Mouse (Mus musculus) cerebellum, adult 18-20 months (tissue): ENCODE data around the gene Agap1.

Experiments
- DNase-seq, 2 experiments: peaks; one replicate each; pipeline ENCODE4 v3.0.0; 2021

The Agap1 gene

DNA sequence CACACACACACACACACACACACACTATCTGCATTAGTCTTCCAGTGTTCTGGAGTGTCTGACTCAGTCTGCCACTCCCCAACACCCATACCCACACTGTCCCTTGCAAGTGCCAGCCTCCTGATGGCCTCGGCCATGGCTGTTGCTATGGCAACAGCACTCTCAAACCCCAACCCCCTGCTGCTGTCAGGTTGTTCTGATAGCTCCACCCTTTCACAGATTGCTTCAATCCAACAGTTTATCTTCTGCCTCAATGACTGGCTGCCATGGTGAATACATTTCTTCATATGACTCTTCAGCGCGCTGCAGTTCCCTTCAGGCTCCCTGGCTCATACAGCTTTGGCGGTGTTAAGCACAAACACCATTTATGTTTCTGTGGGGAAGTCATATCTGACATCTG is 315.0 kb downstream of the Agap1 start:
- no peak for DNase-seq

DNA sequence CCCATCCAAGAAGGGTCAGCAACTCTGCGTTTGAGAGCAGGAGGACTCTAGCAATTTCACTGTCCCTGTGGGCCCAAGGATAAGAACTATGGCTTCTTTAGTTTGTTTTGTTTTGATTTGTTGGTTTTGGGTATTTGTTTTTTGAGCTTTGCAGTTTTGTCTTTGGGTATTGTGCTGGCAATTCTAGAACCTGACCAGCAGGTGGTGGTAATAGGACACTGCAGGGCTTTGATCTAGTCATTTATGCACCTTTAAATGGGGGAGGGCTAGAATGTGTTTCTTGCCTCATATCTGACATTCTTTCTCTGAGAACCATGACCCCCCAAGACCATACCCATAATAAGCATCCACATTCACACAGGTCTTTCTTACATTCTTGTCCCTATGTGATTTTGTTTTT is 315.7 kb downstream of the Agap1 start:
- no peak for DNase-seq

DNA sequence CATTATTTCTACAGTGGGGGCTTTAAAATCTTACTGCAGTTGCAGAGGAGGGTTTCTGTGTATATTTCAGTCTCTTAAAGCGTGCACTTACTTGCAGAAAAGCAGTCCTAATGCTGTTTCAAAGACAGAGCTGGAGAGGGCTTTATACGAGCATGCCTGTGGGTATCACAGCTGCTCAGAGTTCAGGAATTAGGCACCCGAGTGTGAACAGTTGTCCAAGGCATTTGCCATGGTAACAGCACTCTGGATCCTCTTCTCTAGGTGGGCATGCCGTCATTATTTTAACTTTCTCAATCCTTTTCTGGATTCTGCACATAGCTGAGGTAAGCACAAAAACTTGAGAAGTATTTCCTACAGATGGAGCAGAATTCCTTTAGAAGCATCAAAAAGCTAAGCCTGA is 321.1 kb downstream of the Agap1 start:
- no peak for DNase-seq

DNA sequence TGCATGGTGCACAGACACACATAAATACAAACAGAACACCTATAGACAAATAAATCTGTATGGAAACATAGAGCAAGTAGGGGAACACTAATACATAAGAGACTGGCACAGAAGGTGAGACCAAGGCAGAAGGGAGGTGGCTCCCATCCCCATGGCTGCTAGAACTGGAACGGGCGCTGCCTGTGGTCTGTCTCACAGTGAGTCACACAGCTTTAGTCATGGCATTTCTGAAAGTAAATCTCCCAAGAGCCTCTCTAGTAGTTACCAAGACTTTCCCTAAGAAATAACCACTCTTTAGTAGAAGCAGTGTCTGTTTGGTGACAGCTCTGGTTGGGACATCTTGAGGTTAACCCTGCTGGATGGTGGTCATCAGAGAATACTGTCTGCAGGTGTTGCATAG is 326.1 kb downstream of the Agap1 start:
- DNase-seq = no peak

DNA sequence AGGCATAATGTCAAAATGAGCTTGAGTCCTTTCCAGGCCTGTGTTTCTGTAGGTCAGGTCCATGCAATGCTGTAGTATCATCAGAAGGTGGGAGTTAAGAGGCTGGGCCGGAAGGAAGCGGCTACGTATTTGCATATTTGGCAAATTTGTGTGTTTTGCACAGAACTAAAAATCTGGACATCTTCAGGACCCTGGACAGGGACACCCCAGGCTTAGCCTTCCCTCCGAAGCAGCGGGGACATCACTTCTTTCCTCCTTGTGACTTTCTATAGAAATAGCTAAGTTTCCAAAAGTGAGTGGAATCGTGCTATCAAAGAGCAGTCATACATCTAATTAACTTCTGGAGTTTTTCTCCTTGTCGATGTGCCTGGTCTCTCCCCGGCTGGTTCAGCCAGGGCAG is 327.3 kb downstream of the Agap1 start:
- DNase-seq = no peak

DNA sequence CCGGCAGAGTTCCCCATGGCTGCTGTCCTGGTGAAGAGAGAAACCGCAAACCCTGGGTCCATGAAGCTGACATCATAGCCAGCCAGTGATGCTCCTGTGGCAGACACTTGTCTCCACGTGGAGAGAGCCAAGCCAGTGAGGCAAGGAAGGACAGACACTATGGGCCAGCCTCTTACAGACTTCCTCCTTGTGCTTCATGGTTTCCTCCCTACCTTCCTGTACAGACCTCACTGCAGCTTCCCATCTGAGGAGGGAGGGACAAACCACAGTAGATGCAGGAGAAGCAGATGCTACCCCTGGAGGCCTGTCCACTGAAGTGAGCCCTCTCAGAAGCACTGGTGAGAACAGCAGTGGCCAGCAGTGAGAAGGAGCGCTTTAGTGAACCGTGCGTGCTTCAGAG is 332.2 kb downstream of the Agap1 start:
- no peak for DNase-seq

DNA sequence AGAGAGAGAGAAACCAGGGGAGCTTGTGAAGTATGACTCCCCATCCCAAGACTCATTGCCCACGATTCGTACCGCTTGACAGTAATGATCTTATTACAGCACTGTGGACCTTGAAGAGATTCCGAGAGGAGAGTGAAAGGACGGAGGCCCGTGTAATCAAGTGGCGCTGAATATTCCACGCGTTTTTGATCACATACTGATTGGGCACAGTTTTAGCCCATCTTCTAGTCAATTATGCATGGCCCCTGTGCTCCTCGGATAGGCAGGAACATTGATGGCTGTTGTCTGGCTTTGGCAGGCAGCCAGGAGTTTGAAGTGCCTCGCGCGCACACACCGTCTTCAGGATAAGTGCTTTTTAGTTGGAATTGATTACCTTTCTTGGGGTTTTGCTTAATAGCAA is 344.1 kb downstream of the Agap1 start:
- DNase-seq = no peak

DNA sequence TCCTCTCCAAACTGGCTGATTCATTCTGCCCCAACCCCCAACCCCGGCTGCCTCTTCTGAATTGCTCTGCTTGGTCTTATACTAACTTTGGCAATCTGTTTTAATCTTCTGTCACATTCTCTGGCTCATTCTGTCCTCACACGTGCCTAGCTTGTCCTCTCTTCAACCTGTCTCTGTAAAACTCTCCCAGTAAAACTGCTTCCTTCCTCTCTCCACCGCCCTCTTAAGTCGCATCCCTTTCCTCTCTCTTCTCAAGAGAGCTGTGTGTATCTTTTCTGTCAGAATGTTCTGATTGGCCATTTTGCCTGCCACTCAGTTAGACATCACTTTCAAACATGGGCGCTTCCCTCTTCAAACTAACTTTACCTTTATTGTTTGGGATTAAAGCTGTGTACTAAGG is 346.9 kb downstream of the Agap1 start:
- no peak for DNase-seq

DNA sequence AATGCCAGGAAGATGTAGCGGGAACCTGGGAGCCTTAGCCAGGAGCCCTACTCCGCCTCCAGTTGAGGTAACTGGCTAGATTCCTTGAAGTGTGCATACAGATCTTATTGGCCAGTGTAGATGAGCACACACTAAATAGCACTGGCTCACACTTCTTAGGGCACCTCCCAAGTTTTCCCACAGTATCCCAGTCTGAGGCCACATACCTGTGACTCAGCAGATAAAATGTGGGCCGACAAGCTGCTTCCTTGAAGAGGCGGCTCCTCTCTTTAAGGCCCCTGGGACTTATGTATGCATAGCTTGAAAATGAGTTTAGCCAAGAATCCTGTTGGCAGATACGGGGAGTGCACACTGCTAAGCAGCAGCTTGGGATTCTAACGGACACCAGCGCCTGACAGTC is 350.4 kb downstream of the Agap1 start:
- no peak for DNase-seq

DNA sequence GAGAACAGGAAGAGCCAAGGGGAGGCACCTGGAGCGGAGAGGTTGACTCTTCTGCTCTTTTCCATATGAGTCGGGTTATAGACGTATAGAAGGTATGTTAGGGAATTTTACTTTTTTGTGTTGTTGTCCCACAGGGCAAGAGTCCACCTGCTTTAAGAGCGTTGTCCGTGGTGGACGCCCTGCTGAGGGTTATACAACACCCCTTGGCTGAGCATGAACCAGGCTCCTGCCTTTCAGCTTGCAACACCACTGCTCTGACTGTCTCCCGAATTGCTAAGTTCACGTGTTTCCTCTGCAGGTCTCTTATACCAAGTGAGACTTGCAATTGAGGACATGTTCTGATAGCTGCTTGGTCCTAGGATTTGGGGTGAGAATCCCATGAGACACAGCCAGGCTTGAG is 358.2 kb downstream of the Agap1 start:
- peak; percentile 24 to 40 for DNase-seq

DNA sequence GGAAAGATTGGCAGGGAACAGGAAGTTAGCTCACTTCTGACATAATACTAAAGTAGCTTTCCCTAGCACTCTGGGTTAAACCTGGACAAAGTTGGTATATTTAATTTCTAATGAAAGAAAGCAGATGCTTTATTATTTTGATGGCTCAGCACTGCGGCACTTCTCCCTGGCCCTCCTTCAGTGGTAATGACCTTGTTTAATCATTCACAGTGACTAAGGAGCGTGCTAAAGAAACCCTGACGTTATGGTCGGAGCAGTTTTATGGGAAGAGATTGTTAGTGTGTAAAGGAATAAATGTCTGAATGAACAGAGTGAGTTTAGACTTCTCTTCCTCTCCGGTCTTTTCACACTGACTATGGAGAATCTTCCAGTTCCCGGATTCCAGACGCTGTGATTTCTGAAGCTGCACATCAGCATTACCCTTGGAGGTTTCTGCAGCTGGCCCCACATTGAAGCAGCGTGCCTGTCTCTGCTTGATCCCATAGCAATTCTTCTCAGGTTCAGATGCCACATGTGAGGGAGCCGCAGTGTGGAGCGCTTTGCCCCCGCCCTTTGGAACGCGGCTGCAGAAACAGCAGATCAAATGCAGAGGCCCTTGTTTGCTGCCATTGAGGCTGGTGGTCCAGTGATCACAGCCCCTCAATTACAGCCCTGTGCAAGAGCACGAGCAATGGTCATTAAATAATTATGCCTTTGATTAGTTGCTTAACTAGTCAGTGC is 362.0 kb downstream of the Agap1 start:
- DNase-seq = no peak

DNA sequence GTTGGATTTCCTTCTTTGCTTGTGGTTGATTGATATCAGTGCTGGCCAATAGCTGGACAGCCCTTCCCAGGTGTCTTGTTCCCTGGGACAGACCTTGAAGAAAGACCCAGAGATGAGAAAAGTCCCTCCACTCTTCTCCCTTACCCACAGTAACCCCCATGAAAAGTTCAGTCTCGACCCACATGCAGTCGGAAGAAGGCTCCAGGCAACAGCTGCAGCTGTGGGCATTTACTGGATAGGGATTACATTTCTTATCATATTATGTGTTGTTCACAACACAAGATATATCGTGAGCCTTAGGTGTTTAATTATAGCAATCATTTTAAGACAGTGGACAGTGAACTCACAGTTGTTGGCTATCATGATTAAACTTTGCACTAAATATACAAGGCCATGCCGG is 367.2 kb downstream of the Agap1 start:
- no peak for DNase-seq

DNA sequence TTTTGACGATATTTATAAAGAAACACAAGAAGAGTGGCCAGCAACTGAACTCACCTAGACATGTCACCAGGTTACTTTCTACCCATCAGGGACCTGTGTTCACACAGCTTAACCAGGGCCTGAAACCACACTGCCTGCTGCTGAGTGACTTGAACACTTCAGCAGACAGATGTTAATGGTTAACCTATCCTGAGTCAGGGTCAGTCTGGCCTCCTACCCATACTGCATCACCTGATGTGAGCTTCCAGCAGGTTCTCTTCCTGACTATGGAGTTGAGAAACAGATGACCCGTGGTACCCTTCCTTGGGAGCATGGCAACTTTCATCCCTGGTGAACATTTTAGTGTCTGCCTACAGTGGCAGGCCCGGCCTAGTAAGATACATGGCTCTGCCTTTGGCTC is 367.8 kb downstream of the Agap1 start:
- no peak for DNase-seq

DNA sequence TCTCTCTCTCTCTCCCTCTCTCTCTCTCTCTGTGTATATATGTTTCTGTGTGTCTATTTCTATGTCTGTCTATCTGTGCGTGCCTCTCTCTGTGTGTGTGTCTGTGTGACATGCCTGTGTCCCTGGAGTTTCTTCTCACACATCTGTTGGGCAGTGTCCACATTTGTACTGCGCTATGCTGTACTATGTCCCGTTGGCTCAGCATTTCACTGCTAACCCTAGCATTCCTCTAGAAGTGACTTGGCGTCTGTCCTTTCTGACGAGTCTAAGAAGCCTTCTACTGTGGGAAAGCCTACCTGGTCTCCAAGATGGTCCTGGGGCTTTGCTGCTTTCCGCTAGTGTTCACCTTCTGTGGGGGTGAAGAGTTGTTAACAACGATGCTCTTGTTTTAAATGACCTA is 368.4 kb downstream of the Agap1 start:
- no peak for DNase-seq

DNA sequence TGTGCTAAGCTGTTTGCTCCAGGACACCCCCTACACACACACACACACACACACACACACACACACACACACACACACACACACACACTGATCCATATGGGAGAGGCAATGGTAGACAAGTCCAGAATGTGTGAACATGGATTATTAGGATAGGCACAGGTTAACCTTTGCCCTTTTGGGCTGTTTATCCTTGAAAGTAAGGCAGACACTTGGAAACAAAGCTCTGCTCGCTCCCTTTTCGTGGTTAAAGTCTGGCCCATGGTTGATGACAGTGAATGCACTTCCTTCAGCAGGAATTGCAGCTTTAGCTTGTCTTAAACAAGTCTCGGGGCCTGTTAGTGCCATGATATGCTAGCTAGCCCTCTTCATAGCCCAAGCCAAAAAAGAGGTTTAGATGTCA is 372.4 kb downstream of the Agap1 start:
- DNase-seq = no peak

DNA sequence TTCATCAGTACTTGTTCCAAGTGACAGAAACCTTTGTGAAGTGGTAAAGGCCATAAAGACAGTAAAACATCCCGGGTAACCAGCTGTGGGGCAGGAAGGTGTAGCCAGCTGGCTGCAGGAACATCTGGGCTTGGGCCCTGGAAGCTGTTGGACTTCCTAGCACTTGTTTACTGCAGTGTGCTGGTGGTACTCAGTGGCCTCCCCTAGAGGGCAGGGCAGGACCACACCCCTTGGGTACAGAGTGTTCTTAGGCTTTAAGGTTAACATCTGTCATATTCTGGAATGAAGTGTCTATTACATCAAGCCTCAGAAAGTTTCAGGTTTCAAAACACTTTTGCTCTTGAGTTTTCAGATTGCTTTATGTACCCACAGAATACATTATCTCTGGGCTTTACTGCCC is 376.5 kb downstream of the Agap1 start:
- DNase-seq = no peak

DNA sequence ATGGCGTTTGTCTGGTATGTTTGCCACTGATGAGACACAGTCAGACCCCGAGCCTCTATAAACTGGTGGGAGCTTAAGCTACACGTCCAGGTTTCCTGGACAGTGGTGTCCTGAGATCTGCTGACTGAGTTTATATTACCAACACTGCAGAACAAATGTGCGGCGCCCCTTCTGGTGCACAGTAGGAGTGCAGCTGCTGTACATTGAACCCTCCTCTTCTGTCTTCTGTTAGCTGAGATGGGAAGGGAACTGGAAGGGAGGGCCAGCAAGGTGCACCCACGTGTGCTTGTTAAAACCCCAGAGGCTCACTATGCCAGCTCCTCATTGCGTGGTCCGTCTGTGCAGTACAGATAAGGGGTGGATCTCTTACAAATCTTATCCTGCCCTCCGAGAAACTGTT is 389.5 kb downstream of the Agap1 start:
- DNase-seq = no peak

DNA sequence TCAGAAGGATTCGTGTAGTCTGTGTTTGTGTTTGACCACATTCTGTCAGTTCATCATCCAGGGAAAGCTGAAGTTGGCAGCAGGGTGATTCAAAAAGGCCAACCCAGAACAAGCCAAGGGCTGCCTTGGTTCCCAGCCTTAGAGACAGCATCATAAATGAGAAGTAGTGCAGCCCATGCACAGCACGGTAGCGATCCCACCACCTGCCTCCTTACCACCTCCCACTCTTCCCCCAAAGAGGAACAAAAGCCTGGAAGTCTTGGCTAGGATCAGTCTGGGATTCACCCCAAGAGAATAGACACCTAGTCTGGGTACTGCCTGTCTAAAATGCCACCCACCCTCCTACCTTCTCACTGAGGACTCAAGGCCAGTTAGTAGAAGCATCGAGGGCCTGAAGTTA is 390.9 kb downstream of the Agap1 start:
- no peak for DNase-seq

DNA sequence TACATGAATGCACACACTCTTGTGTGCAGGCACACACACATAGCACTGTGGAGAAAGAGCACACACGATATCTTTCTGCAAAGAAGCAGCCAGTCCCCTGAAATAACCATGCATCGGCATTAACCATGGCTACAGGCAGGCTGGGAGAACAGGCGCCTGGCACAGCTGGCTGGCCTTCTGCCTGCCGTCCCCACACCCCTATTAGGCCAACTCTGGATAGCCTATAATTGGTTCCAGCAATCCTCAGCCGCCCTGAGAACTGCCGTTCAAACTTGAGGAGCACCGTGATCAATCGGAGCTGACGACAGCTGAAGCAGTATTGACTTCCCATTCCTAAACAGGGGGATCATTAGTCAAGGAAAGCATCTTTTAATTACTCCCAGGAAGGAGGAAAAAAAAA is 391.5 kb downstream of the Agap1 start:
- no peak for DNase-seq

DNA sequence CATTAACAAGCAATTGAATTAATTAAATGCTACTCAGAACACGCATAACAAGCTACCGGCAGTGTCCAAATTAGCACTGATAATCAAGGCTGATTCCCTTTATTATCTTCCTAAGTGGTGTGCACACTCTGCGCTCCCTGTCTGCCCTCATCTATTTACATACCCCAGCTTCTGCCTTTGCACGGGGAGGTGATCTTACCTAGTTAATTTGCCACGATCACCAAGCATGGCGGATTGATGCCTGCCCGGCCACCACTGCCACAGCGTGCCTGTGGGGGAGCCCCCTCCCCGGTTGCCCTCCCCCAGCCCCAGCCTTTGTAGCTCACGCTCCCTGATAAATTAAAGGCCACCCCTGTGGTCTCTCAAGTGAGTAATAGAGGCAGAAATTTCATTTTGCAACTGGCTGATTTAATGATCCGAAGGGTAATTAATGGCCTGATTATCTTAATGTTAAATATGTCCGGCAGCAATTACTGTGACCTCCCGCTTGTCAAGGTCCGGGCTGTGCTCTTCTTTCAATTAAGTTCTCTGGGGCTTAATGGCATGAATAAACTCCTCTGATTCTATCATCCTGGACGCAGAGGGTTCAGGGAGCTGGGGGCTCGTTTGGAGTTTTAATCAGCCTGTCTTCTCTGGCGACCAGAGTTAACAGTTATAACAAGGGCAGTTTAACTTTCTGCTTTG is 393.9 kb downstream of the Agap1 start:
- no peak for DNase-seq

DNA sequence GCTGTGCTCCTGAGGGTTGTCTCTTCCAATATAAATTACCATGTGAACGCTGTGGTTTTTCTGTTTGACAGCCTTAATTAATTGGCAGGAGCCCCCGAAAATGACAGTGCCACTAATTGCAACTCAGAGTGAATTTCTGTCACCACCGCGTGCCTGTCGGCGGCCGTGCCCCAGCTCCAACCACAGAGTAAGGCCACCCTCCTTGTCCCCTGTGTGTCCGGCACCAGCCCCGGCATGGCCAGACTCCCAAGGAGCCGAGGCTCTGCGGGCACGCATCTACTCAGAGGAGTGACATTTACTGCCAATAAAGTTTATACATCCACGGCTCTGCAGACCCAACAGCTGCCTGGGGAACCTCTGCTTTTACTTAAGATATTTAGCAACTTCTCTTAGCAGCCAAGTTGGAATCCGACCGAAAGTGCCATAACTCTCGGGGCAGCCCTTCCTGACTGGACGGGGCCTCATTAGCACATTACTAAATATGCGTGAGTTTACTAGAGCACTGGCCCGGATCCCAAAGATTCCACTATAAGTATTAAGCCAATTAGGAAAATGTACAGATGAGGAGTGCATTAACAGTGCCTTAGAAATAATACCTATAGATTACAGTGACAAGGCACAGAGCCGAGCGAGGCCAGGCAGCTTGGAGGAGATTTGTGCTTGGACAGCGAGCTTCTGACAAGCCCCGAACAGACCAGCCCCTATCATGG is 394.7 kb downstream of the Agap1 start:
- DNase-seq = no peak

DNA sequence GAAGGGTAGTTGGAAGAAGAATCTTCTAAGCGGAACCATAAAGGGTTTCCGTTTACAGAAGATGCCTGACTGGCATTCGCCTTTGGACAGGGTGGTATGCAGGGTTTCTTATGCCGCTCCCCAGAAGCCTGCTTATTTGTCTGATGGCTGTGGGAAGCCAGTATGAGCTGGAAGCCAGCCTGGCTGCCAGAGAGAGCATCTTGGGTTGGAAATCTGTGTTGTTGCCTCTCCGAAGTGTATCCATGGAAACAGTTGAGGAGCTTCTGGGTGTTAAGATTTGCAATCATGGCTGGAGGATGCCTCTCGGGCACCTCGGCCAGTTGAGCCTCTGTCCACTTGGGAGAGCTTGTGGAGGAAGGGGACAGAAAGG is 395.2 kb downstream of the Agap1 start:
- DNase-seq = peak in 1 of 2 experiments; percentile 24

DNA sequence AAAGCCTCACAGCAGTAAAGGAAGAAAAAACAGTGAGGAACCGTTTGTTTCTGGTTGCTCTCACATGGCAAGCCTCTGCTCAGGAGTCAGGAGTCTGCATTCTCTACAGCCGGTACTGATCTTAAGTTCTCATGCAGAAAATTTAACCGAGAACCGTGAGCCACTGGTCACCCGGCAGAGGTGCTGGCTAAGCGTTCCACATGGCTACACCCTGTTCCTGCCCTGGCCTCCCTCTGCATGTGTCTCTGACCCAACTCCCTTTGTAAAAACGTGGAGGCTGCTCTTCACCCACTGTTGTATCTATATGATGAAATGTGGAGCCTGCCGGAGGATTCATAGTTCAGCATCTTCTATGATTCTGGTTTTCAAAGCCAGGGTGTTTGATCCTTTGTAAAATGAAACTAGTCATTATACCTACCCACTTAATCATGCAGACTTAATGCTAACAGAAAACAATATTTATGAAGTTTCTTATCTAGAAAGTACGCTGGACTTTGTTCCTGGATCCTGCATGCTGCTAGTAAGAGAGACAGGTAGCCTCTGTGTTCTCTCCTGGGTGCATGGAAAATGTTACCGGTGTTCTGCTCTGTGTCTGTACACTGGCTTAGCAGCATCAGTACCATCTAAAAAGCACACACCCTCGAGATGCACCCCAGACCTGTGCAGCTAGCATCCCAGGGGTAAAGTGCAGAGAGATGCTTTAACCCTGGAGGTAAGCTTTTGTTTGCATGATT is 396.2 kb downstream of the Agap1 start:
- no peak for DNase-seq

DNA sequence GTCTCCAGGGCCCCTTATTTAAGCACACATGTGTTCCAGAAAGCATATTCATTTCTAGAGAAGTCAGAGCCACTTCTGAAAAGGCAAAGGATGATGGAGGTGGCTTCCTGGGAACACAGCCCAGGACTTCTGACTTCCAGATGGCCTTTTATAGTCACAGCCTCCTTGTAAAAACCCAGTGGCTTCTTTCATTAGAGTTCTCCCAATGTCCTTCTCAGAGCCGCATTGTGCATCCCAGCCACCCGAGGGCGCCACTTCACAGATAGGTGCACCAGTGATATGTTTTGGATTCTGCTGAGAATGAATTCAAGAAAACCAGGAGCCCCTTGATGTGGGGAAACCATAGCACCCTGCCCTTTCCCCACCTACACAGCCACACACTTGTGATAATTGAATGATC is 404.6 kb downstream of the Agap1 start:
- peak; percentile 53 to 56 for DNase-seq
